Mouse (Mus musculus) C2C12 (cell line): ENCODE measurements around the gene Mapt.

Experiments used
- CEBPB ChIP-seq: IDR thresholded peaks from one replicate; pipeline ENCODE4 v1.6.1; 2011; ENCODE audit warnings: low read depth, mild to moderate bottlenecking, control low read depth, moderate library complexity
- CTCF ChIP-seq: IDR thresholded peaks from one replicate; pipeline ENCODE4 v1.5.1; 2011; ENCODE audit not compliant: control insufficient read depth, insufficient read depth, insufficient read length
- MAX ChIP-seq: IDR thresholded peaks from one replicate; pipeline ENCODE4 v1.6.1; 2011; ENCODE audit warnings: mild to moderate bottlenecking, control low read depth
- MYOD1 ChIP-seq: IDR thresholded peaks from one replicate; pipeline ENCODE4 v1.6.1; 2011; ENCODE audit warnings: low read depth; ENCODE audit not compliant: control insufficient read depth, insufficient read length
- MYOG ChIP-seq: IDR thresholded peaks from one replicate; pipeline ENCODE4 v1.6.1; 2011; ENCODE audit not compliant: control insufficient read depth, insufficient read length; ENCODE audit errors: extremely low read depth
- USF1 ChIP-seq: IDR thresholded peaks from one replicate; pipeline ENCODE4 v1.6.1; 2011; ENCODE audit warnings: low read depth, mild to moderate bottlenecking, control low read depth, moderate library complexity

DNA sequence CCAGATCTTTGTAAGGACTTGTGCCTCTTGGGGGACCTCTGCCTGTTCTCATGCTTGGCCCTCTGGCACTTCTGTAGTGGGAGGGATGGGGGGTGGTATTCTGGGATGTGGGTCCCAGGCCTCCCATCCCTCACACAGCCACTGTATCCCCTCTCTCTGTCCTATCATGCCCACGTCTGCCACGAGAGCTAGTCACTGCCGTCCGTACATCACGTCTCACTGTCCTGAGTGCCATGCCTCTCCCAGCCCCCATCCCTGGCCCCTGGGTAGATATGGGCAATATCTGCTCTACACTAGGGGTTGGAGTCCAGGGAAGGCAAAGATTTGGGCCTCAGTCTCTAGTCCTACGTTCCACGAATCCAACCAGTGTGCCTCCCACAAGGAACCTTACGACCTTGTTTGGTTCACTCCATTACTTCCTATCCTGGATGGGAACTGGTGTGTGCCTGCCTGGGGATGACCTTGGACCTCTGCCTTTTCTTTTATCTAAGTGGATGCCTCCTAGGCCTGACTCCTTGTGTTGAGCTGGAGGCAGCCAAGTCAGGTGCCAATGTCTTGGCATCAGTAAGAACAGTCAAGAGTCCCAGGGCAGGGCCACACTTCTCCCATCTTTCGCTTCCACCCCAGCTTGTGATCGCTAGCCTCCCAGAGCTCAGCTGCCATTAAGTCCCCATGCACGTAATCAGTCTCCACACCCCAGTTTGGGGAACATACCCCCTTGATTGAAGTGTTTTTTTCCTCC is 98.2 kb downstream of the Mapt start:
- no peak for TF ChIP-seq CTCF
- TF ChIP-seq MAX, result no peak
- no peak for TF ChIP-seq MYOG
- TF ChIP-seq CEBPB, result no peak
- TF ChIP-seq MYOD1, result no peak
- TF ChIP-seq USF1, result no peak
